Mouse (Mus musculus) kidney, embryonic 15.5 days (tissue): Measurements from ENCODE around the gene H2-DMb2. TPM values are rescaled to one million over a fixed set of nuclear protein-coding genes. Genes with fewer than 3 reads are reported as not detected.

Source experiments
- ATAC-seq: fragments of 200-750 bp; cut with Nextera tagmentation; replicated peaks from 2 replicates; pipeline ENCODE4 v1.8.0; 2017; ENCODE audit warnings: moderate TSS enrichment; ENCODE audit not compliant: low FRiP score
- H3K27ac ChIP-seq: fragments of 300-500 bp; sonication (generic); 2 replicates; pipeline ENCODE4 v1.5.1; 2015; ENCODE audit warnings: mild to moderate bottlenecking, inconsistent platforms
- H3K27me3 ChIP-seq: fragments of 300-500 bp; sonication (generic); 2 replicates; pipeline ENCODE4 v1.6.1; 2015; ENCODE audit warnings: inconsistent platforms
- H3K36me3 ChIP-seq: fragments of 300-500 bp; sonication (generic); 2 replicates; pipeline ENCODE4 v1.6.1; 2015; ENCODE audit warnings: inconsistent platforms
- H3K4me1 ChIP-seq: fragments of 300-500 bp; sonication (generic); 2 replicates; pipeline ENCODE4 v1.6.1; 2015; ENCODE audit warnings: inconsistent platforms
- H3K4me2 ChIP-seq: fragments of 300-500 bp; sonication (generic); 2 replicates; pipeline ENCODE4 v1.6.1; 2015; ENCODE audit warnings: moderate library complexity, mild to moderate bottlenecking, inconsistent platforms
- H3K4me3 ChIP-seq: fragments of 300-500 bp; sonication (generic); replicated peaks from 2 replicates; pipeline ENCODE4 v1.5.1; 2015; ENCODE audit warnings: mild to moderate bottlenecking, inconsistent platforms
- H3K9ac ChIP-seq: fragments of 300-500 bp; sonication (generic); 2 replicates; pipeline ENCODE4 v1.6.1; 2015; ENCODE audit warnings: mild to moderate bottlenecking, inconsistent platforms
- H3K9me3 ChIP-seq: fragments of 300-500 bp; sonication (generic); replicated peaks from 2 replicates; pipeline ENCODE4 v1.6.1; 2016; ENCODE audit warnings: inconsistent platforms
- WGBS: fragments of 180-500 bp; shearing (Covaris S2); methylation state at CpG from one replicate; pipeline ENCODE4 v1.1.7; 2015; ENCODE audit warnings: mixed read lengths; 5-methylcytosine and 5-hydroxymethylcytosine counted together
- polyA plus RNA-seq: library from polyadenylated mRNA; unstranded; fragments of >200 nt; fragmentation: Nextera tagmentation; extraction: Ambion mirVana; gene quantifications from 2 replicates; pipeline ENCODE4 v1.2.1, GENCODE M21; 2015

H2-DMb2 gene
- polyA plus RNA-seq, 1 experiment from 2014 or later: 25.3 TPM

DNA sequence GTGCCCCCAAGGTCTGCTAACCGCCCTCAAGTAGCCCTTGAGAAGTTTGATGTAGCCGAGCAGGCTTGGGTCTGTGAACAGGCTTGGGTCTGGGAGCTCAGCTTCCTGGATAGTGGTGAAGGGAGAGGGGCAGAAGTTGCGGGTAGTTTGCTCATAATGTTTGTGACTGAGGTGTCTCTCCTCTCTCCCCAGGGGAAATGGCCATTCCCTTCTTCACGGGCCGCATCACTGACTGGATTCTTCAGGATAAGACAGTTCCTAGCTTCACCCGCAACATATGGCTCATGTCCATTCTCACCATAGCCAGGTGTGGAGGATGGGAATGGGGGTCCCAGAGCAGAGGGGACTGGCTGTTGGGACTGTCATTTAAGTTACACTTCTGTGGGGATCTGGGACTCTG is 45.9 kb downstream of the H2-DMb2 start:
- H3K27me3 ChIP-seq: peaks cover 87% of the 10 kb centered on the region
- no peak overlapping the region for H3K4me2 ChIP-seq
- ATAC-seq: no peak
- H3K4me1 ChIP-seq: peaks cover 20% of the 10 kb centered on the region
- WGBS: 59% methylated on average over 6 of the region's 6 CpGs
- H3K9me3 ChIP-seq: no peaks in the 10 kb centered on the region
- H3K9ac ChIP-seq: no peak overlapping the region
- H3K27ac ChIP-seq: no peak overlapping the region
- no peaks in the 10 kb centered on the region for H3K36me3 ChIP-seq
- no peak overlapping the region for H3K4me3 ChIP-seq

DNA sequence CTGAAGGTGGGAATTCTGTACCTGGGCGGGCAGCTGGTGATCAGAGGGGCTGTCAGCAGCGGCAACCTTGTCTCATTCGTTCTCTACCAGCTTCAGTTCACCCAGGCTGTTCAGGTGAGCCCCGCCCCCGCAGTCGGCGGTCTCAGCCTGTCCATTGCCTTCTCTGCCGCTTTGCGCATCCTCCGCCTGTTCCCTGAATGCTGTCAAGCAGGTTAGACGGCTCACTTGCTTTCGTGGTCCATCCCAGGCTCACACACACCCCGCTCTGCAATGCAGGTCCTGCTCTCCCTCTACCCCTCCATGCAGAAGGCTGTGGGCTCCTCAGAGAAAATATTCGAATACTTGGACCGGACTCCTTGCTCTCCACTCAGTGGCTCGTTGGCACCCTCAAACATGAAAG is 49.7 kb downstream of the H2-DMb2 start:
- ATAC-seq: no peak
- no peak overlapping the region for H3K4me3 ChIP-seq
- H3K9ac ChIP-seq: no peak overlapping the region
- 23% methylated on average over 16 of the region's 16 CpGs for WGBS
- peaks cover 22% of the 10 kb centered on the region for H3K4me1 ChIP-seq
- no peaks in the 10 kb centered on the region for H3K9me3 ChIP-seq
- H3K27ac ChIP-seq: no peak overlapping the region
- no peak overlapping the region for H3K4me2 ChIP-seq
- H3K27me3 ChIP-seq: peaks cover 95% of the 10 kb centered on the region
- H3K36me3 ChIP-seq: no peaks in the 10 kb centered on the region

DNA sequence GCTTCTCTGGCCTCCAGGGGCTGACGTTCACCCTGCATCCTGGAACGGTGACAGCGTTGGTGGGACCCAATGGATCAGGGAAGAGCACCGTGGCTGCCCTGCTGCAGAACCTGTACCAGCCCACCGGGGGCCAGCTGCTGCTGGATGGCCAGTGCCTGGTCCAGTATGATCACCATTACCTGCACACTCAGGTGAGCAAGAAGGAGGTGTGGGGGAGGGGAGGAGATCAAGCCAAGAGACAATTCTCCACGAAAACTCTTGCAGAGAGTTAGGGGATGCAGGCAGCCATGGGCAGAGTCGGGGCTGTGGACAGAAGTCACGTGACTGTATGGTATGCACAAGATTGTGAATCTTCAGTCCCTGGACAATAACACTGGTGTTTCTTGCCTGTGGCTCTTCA is 50.4 kb downstream of the H2-DMb2 start:
- no peak for ATAC-seq
- Histone ChIP-seq H3K9ac (no peak overlapping the region), H3K27ac (no peak overlapping the region), H3K4me3 (no peak overlapping the region), H3K4me2 (no peak overlapping the region), H3K9me3 (no peaks in the 10 kb centered on the region), H3K4me1 (peaks cover 23% of the 10 kb centered on the region), H3K27me3 (peaks cover 95% of the 10 kb centered on the region), H3K36me3 (no peaks in the 10 kb centered on the region)
- 54% methylated on average over 8 of the region's 8 CpGs for WGBS

DNA sequence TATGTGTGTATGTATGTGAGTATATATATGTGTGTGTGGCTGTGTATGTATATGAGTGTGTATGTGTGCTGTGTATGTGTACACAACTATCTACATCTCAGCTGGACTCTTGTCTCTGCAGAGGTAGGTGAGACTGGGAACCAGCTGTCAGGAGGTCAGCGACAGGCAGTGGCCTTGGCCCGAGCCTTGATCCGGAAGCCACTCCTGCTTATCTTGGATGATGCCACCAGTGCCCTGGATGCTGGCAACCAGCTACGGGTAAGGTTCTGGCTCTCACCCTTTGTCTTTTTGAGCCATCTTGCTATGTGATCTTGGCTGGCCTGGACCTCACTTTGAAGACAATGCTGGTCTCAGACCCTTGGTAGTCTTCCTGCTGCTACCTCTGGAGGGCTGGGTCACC is 51.6 kb downstream of the H2-DMb2 start:
- no peak overlapping the region for H3K4me3 ChIP-seq
- peaks cover 24% of the 10 kb centered on the region for H3K4me1 ChIP-seq
- no peak overlapping the region for H3K4me2 ChIP-seq
- H3K27ac ChIP-seq: no peak overlapping the region
- no peaks in the 10 kb centered on the region for H3K36me3 ChIP-seq
- ATAC-seq: no peak
- no peak overlapping the region for H3K9ac ChIP-seq
- no peaks in the 10 kb centered on the region for H3K9me3 ChIP-seq
- WGBS: 84% methylated on average over 4 of the region's 4 CpGs
- peaks cover 93% of the 10 kb centered on the region for H3K27me3 ChIP-seq

DNA sequence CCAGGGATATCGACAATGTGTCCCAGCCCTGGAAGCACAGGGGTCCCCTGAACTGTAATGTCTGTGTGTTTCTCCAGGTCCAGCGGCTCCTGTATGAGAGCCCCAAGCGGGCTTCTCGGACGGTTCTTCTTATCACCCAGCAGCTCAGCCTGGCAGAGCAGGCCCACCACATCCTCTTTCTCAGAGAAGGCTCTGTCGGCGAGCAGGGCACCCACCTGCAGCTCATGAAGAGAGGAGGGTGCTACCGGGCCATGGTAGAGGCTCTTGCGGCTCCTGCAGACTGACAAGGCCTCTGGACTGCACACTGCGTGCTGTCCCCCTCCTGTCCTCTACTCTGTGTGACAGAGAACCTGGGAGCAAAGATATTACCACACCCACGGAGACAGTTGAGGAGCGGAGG is 53.4 kb downstream of the H2-DMb2 start:
- peaks cover 83% of the 10 kb centered on the region for H3K27me3 ChIP-seq
- WGBS: 33% methylated on average over 12 of the region's 12 CpGs
- no peaks in the 10 kb centered on the region for H3K36me3 ChIP-seq
- no peak for ATAC-seq
- no peak overlapping the region; the same call in 1 of the 2 replicates for H3K4me2 ChIP-seq
- H3K4me1 ChIP-seq: peaks cover 24% of the 10 kb centered on the region
- no peaks in the 10 kb centered on the region for H3K9me3 ChIP-seq
- H3K9ac ChIP-seq: no peak overlapping the region
- H3K27ac ChIP-seq: no peak overlapping the region
- H3K4me3 ChIP-seq: no peak overlapping the region; the same call in 1 of the 2 replicates

DNA sequence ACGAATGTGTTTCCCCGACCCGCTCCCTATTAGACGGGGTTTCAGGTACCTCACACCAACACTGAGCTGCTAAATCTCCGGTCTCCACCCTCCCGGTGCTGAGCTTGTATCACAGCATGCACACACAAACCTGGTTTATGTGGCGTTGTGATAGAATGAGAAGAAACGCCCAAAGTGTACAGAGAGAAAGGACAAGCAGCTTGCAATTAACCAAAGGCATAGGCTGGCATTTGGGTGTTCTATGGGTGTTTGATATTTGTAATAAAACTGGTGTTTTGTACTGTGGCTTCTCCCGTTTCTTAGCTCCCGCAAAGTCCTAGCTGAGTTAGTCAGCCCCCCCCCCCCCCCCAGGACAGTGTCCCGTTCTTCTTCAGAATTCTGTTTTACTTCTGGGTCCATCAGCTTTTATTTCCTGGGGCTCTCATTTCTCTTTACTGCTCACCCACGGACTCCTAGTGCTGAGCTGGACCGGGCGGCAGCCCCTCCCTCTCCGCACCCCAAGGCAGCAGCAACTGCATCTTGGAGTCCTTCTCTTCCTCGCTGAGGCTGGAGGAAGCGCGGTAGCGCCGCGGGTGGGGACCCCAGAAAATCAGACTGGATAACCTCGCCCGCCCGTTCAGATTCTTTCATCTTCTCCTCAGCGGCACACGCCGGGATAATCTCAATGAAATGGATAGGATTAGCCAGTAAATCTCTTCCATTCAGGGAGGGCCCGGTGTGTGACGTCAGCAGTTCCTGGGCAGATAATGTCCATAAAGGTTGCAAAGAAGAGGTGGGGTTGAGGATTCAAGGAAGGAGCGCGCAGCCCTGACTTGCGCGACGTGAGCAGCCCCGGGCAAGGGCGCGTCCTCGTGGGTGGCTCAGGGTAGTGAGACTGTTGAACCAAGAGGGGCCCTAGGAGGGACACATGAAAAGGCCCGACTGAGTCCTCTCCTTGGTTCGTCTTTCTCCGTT is 54.1 kb downstream of the H2-DMb2 start, which contains the start of gene Psmb8:
Psmb8 (plus strand) TSS at position 781 of the 954 bp plus-strand sequence.
- Histone ChIP-seq H3K36me3 (no peaks in the 10 kb centered on the region), H3K9ac (peak within 1 kb of the TSS; percentile 29), H3K9me3 (no peaks in the 10 kb centered on the region), H3K4me2 (peak within 1 kb of the TSS; percentile 78), H3K4me1 (peaks cover 24% of the 10 kb centered on the region), H3K27me3 (peaks cover 76% of the 10 kb centered on the region), H3K4me3 (peak within 1 kb of the TSS; percentile 48), H3K27ac (no peak within 1 kb of the TSS)
- WGBS: 4% methylated on average over 41 of the region's 41 CpGs
- peak; percentile 86 for ATAC-seq

DNA sequence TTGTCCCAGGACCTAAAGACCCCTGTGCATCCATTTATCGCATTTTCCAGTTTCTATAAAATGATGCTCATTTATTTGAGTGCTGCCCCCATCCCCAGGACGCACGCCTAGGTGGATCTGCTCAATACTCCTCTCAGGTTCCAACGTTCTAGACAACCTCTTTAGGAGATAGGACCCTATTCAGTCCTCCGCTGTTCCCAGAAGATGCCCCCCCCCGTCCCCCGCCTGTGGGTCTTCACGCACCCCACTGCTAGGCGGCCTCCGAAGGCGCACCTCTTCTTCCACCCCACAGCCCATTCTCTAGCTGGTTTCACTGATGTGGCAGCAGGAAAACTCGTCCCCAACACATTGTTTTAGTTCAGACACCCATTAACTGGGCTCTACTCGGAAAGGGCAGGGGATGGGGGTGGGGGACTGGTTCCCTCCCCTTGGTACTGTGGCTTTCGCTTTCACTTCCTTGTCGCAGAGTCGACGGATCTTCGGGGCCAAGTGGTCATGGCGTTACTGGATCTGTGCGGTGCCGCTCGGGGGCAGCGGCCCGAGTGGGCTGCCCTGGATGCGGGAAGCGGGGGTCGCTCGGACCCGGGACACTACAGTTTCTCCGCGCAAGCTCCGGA is 54.9 kb downstream of the H2-DMb2 start:
- Histone ChIP-seq H3K27ac (no peak overlapping the region), H3K27me3 (peaks cover 72% of the 10 kb centered on the region), H3K4me2 (peak overlapping the region; percentile 78), H3K36me3 (no peaks in the 10 kb centered on the region), H3K4me1 (peaks cover 21% of the 10 kb centered on the region), H3K9me3 (no peaks in the 10 kb centered on the region), H3K4me3 (peak overlapping the region; percentile 48), H3K9ac (peak overlapping the region; percentile 29)
- 1% methylated on average over 32 of the region's 32 CpGs for WGBS
- peak; percentile 44; the same call in 1 of the 2 replicates for ATAC-seq

DNA sequence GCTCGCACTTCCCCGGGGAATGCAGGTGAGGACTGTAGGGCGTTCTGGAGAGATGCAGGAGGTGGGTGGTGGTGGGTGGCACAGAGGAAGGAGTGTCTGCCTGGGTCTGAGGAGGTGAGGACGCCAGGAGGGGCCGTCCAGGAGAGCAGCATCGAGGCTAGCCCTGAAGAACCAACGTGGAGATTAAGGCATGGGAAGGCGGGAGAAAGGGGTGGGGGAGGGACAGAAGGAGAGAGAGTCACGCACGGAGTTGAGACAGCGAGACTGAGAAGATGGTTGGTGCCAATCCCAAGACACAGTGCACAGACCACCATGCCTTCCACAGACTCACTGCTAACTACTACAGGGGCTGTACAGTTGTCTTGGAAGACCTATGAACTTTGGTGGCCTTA is 55.4 kb downstream of the H2-DMb2 start:
- no peak overlapping the region for H3K27ac ChIP-seq
- 7% methylated on average over 11 of the region's 11 CpGs for WGBS
- no peaks in the 10 kb centered on the region for H3K9me3 ChIP-seq
- ATAC-seq: no peak
- H3K4me2 ChIP-seq: peak overlapping the region; percentile 78
- H3K36me3 ChIP-seq: no peaks in the 10 kb centered on the region
- H3K9ac ChIP-seq: peak overlapping the region; percentile 29
- peaks cover 21% of the 10 kb centered on the region for H3K4me1 ChIP-seq
- H3K4me3 ChIP-seq: peak overlapping the region; percentile 48
- H3K27me3 ChIP-seq: peaks cover 72% of the 10 kb centered on the region

DNA sequence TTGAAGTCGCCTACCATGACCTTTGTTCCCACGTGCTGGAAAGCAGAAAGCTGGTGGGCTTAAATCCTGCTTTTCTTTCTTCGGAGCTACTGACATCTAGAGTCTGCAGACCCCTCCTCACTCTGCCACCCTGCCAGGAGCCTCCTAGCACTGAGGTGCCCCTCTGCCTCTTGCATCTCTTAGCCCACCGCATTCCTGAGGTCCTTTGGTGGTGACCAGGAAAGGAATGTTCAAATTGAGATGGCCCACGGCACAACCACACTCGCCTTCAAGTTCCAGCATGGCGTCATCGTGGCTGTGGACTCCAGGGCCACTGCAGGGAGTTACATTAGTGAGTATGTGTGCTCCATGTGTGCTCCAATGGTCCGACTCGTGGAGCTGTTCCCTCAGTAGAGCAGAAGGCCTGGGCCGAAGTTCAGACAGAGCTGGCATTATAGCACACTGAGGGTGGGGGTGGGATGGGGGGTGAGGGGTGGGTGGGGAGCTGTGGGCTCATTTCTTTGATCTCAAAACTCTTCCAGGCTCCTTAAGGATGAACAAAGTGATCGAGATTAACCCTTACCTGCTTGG is 56.0 kb downstream of the H2-DMb2 start:
- H3K27ac ChIP-seq: no peak overlapping the region
- peaks cover 21% of the 10 kb centered on the region for H3K4me1 ChIP-seq
- H3K27me3 ChIP-seq: peaks cover 69% of the 10 kb centered on the region
- H3K9me3 ChIP-seq: no peaks in the 10 kb centered on the region
- no peak overlapping the region for H3K4me3 ChIP-seq
- H3K4me2 ChIP-seq: 0 out of 2 replicates have a peak overlapping the region, but pooled peaks have one; percentile 78
- ATAC-seq: no peak
- no peak overlapping the region for H3K9ac ChIP-seq
- WGBS: 64% methylated on average over 12 of the region's 12 CpGs
- H3K36me3 ChIP-seq: no peaks in the 10 kb centered on the region

DNA sequence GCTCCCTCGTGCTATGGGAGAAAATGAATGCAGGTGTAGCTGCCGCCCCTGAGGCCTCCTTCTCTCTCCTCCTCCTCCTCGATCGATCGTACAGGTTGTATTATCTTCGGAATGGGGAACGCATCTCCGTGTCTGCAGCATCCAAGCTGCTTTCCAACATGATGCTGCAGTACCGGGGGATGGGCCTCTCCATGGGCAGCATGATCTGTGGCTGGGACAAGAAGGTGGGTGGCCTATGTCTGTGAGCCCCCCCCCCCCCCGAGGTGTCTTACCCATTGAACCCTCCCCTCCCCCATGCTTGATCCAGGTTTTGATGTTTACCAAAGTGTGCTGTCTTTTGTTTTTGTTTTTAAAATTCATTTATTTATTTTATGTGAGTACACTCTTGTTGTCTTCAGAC is 56.9 kb downstream of the H2-DMb2 start:
- Histone ChIP-seq H3K36me3 (no peaks in the 10 kb centered on the region), H3K9me3 (no peaks in the 10 kb centered on the region), H3K27ac (no peak overlapping the region), H3K9ac (no peak overlapping the region), H3K4me3 (no peak overlapping the region), H3K27me3 (peaks cover 63% of the 10 kb centered on the region), H3K4me2 (no peak overlapping the region), H3K4me1 (peaks cover 25% of the 10 kb centered on the region)
- 86% methylated on average over 10 of the region's 10 CpGs for WGBS
- no peak for ATAC-seq

DNA sequence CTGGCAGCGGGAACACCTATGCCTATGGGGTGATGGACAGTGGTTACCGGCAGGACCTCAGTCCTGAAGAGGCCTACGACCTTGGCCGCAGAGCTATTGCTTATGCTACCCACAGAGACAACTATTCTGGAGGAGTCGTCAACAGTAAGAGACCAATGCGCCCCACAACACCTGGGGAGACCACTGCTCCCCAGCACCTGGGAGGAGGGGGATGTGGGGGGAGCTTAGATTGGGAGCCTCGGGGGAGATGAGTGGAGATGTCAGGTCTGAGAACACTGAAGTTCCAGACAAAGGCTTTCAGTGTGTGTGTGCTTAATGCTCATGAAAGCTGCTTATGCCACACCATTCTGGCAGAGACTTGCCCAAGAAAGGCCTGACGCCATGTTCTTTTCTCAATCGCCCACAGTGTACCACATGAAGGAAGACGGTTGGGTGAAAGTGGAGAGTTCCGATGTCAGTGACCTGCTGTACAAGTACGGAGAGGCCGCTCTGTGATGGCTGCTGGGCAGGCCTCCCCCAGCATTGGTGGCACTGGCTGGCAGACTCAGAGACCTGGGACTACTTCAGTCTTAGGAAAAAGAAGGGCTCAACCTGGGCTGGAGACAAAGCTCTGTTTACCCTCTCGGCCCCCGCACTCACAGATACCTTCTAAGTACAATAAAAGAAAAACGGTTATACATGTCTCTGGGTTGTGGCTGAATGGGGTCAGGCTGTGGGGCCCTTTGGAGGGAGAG is 57.8 kb downstream of the H2-DMb2 start:
- no peak overlapping the region for H3K4me2 ChIP-seq
- WGBS: 87% methylated on average over 16 of the region's 16 CpGs
- no peaks in the 10 kb centered on the region for H3K9me3 ChIP-seq
- H3K27me3 ChIP-seq: peaks cover 64% of the 10 kb centered on the region
- no peaks in the 10 kb centered on the region for H3K36me3 ChIP-seq
- H3K27ac ChIP-seq: no peak overlapping the region
- H3K9ac ChIP-seq: no peak overlapping the region
- ATAC-seq: no peak
- H3K4me3 ChIP-seq: no peak overlapping the region
- peaks cover 32% of the 10 kb centered on the region for H3K4me1 ChIP-seq
